Mouse (Mus musculus) layer of hippocampus, adult 2 months (tissue): ENCODE results near the gene Mfng. TPM values are rescaled to one million over a fixed set of nuclear protein-coding genes. Genes with fewer than 3 reads are reported as not detected.

Experiments used
- DNase-seq, 2 experiments: peaks; one replicate each; pipeline ENCODE4 v3.0.0; 2022; ENCODE audit warnings: low spot score in 2 of 2
- H3K27ac ChIP-seq: fragments of 200-600 bp; 2 replicates; pipeline ENCODE4 v1.8.1; 2022
- H3K4me3 ChIP-seq: fragments of 200-600 bp; 2 replicates; pipeline ENCODE4 v1.8.1; 2022; ENCODE audit warnings: mild to moderate bottlenecking
- CTCF ChIP-seq: fragments of 200-600 bp; conservative IDR thresholded peaks from 2 replicates; pipeline ENCODE4 v1.8.1; 2022; ENCODE audit warnings: antibody characterized with exemption, mild to moderate bottlenecking, moderate library complexity
- total RNA-seq, 2 experiments: library from RNA; stranded (reverse); gene quantifications; 2 replicates each; pipeline ENCODE4 v1.2.3; 2021

Gene Mfng
- total RNA-seq, 2 experiments from 2014 or later, result 4.4 to 4.7 TPM

DNA sequence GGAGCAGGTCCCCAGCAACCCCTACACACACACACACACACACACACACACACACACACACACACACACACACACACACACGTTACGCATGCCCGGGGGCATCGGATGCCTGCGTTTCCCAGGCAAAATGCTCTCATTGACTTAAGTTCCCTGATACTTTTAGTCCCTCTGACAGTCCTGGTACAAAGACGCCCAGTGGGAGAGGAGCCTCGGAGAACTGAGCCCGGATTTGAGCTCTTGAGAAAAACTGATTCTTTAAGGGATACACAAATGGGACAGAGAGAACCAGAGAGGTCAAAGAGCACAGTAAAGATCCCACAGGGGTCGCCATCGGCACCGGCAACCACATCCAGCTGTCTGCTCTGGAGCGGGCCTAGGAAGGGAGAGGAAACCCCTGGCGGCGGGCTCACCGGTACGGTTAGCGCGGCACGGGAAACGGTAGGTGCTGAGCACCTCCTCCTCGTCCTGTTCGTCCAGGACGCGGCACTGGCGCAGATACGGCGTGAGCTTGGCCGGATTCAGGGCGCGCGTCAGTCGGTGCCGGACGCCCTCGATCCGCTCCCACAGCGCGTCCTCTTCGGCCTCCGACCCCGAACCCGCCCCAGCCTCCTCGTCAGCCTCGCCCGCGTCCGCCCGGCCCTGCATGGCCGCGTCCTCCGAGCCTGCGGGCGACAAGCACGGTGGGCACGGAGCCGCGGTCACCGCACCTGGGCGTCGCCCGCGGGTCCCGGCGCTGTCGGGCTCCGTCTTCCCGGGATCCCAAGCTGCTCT, 28.9 kb upstream of the Mfng start:
- H3K4me3 ChIP-seq, result peak overlapping the region; percentile 58
- no peak for DNase-seq
- H3K27ac ChIP-seq, result peak overlapping the region; percentile 54; the same call in 1 of the 2 replicates
- TF ChIP-seq CTCF, result peak; percentile 21; the same call in 1 of the 2 replicates

GRCm38 (mm10) chr15:78801571-78801970, 28.3 kb upstream of the Mfng start:
- Histone ChIP-seq H3K4me3 (no peak overlapping the region), H3K27ac (no peak overlapping the region)
- DNase-seq, result no peak
- TF ChIP-seq CTCF, result no peak

GRCm38 (mm10) chr15:78799029-78799428, 25.8 kb upstream of the Mfng start:
- H3K4me3 ChIP-seq, result no peak overlapping the region; the same call in 1 of the 2 replicates
- DNase-seq, result peak; percentile 41 to 44
- no peak for TF ChIP-seq CTCF
- no peak overlapping the region for H3K27ac ChIP-seq

DNA sequence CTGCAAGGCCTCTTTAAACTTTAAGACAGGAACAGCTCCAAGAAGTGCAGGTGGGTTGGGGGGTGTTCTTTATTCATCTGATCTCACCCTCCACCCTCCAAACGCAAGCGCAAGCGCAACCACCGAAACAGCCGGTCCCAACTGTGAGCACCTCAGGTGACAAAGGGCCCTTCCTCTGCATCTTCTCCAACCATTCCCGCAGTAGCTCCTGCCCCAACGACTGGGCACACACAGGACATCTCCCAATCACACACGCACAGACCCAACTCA, 23.7 kb upstream of the Mfng start:
- no peak overlapping the region for H3K27ac ChIP-seq
- no peak for DNase-seq
- H3K4me3 ChIP-seq, result no peak overlapping the region
- no peak for TF ChIP-seq CTCF

DNA sequence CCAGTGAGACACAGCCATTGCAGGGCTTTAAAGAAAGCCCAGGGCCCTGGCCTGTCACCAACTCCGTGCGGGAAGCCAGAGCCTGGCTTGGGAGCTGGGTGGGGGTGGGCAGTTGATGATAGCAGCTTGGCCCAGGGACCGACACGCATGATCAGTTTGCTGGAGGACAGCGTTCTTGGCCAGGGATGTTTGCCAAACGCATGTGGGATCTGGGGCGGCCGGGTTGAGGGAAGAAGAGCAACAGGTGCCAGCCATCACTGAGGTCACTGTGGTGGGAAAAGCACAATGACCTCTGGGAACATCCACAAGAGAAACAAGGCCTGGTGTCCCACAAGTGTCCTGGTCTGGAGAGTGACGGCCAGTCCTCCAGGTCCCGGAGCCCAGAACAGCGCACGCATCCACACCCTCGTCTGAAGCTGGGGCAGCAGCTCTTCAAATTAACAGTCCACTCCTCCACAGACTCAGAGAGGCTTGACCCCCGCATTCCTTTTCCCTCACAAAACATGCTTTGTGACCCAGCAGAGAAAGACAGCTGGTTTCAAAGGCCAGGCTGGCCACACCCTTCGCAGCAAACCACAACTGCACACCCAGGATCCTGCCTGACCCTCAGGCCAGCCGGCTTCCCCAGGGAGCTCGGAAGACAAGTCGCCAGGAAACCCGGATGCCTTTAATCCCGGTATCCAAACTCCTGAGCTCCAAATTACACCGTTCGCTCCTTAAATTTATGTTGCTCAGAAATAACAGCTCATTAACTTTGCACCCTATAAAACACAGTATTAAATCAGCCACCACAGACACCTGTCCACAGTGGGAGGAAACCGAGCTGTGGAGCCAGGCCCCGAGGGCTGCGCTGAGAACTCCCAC, 23.2 kb upstream of the Mfng start:
- no peak overlapping the region for H3K4me3 ChIP-seq
- no peak overlapping the region for H3K27ac ChIP-seq
- DNase-seq, result no peak
- TF ChIP-seq CTCF, result no peak

DNA sequence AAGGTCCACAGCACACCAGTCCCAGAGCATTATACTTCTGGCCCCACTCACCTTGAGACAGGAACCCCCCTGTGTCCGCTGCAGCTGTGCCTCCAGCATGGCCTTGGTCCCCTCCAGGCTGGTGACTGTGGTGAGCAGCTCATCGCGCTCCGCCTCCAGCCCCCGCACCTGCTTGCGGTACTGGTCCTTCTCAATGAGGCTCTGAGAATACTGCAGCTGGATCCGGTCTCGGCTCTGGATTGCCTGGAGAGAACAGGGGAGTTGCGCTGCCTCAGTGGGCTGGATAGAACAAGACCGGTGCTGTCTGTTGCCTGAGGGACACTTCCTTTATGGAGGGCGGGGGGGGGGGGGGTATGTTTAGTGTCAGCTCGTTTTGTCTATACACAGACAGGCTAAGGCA, 17.7 kb upstream of the Mfng start:
- Histone ChIP-seq H3K27ac (no peak overlapping the region), H3K4me3 (no peak overlapping the region)
- DNase-seq, result no peak
- no peak for TF ChIP-seq CTCF

- Histone ChIP-seq H3K27ac (no peak overlapping the region), H3K4me3 (no peak overlapping the region)
- DNase-seq, result no peak
- no peak for TF ChIP-seq CTCF
These were observed 17.2 kb upstream of the Mfng start for GRCm38 (mm10) chr15:78790451-78790850.

DNA sequence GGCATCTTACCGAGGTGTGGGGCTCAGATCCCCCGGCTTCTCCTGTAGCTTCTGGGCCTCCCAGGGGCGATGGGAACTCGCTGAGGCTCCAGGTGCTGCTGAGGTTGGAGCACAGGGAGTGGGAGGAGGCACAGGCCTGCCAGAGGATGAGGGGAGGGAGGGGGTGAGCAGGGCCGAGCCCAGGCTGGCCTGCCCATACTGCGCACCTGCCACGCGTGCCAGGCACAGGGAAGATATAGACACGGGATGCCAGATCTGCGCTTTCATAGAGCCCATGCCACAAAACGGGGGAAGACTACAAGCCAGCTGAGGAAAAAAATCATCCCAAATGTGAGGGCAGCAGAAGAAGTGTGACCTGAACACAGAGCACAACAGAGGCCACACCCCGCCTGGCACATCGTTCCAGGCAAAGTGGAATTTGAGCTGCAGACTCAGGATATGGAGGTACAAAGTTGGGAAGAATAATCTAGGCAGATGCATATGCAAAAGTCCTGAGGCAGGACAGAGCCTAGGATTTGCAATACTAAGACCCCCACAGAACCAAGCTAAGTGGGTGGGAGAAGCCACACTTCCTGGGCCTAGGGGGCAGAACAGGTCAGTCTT, 16.5 kb upstream of the Mfng start:
- no peak overlapping the region for H3K27ac ChIP-seq
- no peak for TF ChIP-seq CTCF
- no peak overlapping the region for H3K4me3 ChIP-seq
- DNase-seq, result no peak

- no peak for DNase-seq
- no peak for TF ChIP-seq CTCF
- Histone ChIP-seq H3K4me3 (no peak overlapping the region), H3K27ac (peak overlapping the region; percentile 54; the same call in 1 of the 2 replicates)
These were observed 14.8 kb upstream of the Mfng start for GRCm38 (mm10) chr15:78788042-78788441.

DNA sequence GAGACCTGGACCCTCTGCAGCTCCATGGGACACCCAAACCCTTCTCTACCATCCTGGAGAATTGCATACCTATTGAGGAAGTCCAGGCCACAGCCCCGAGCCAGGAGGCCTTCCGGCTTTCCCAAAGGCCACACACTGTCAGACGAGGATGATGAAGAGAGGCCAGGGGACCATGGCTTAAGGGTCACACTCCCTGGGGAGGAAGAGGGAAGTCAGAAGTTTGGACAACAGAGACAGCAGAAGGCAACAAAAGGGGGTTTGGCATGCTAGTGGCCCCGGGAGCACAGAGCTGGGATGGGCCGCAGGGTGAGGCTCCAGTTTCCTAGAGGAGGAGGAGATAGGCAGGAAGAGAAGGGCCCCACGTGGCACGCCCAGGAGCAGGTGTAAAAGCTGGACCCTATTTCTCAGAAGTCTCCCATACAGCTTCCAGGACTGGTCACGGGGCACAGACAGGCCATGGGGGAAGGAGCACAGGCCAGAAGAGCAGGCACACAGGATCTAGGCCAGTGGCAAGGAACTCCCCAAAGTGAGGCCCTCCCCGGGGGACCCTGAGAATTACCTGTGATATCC, 14.1 kb upstream of the Mfng start:
- Histone ChIP-seq H3K4me3 (no peak overlapping the region), H3K27ac (peak overlapping the region; percentile 54; the same call in 1 of the 2 replicates)
- TF ChIP-seq CTCF, result no peak
- no peak for DNase-seq

GRCm38 (mm10) chr15:78786411-78786818, 13.1 kb upstream of the Mfng start:
- Histone ChIP-seq H3K4me3 (no peak overlapping the region), H3K27ac (peak overlapping the region; percentile 54)
- no peak for DNase-seq
- no peak for TF ChIP-seq CTCF

DNA sequence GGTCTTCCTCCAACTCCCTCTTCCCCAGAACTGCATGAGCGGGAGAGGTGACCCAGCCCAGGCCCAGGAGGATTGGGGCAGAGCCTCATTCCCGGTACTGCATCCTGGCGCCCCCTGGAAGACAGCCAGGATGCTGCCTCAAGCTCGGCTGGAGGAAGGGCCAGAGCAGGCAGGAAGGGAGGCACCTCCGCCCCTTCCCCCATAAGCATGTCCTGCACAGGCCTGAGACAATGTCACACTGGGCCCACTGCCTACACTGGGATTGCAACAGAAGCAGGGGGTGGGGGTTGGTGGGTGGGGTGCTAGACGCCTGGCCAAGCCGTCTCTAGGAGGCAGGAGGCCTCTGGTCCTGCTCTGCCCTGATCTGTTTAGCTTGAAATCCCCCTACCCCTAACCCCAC, 12.7 kb upstream of the Mfng start:
- DNase-seq, result no peak
- H3K4me3 ChIP-seq, result no peak overlapping the region
- peak overlapping the region; percentile 54 for H3K27ac ChIP-seq
- 0 out of 2 replicates have a peak, but pooled peaks have one; percentile 12 for TF ChIP-seq CTCF

- no peak overlapping the region; the same call in 1 of the 2 replicates for H3K27ac ChIP-seq
- DNase-seq, result no peak
- no peak overlapping the region for H3K4me3 ChIP-seq
- no peak for TF ChIP-seq CTCF
These were observed 12.0 kb upstream of the Mfng start for GRCm38 (mm10) chr15:78785258-78785657.
